Mouse (Mus musculus) ZHBTc4 (cell line): ENCODE data around the gene Ocel1.

ENCODE experiments used
- DNase-seq: peaks from one replicate; pipeline ENCODE4 v3.0.0-alpha.2; 2011; ENCODE audit warnings: low read depth, low spot score

The Ocel1 gene

DNA sequence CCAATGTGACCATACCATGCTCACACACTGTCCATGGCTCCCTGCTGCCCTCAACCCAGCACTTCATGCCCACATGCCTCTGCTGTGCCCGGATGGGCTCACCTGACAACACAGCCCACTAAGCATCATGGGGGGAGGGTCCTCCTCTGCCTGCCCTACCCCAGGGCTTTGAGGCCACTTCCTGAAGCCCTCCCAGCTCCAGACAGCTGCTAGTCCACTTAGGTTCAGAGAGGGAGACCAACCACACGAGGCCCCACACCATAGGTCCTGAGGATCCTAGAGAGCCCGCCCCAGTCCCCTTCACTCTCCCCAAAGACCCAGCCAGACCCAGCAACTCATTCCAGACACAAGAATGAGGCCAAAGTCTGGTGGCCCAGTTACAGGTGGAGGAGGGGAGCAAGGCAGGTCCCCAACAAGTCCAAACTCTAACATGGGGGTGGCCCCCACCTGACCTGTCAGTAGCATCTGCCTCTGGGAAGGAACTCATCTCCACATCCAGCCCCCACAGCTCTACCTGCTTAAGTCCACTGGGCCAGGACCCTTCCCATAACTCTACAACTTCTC lies 8.5 kb downstream of the Ocel1 start:
- DNase-seq = no peak

DNA sequence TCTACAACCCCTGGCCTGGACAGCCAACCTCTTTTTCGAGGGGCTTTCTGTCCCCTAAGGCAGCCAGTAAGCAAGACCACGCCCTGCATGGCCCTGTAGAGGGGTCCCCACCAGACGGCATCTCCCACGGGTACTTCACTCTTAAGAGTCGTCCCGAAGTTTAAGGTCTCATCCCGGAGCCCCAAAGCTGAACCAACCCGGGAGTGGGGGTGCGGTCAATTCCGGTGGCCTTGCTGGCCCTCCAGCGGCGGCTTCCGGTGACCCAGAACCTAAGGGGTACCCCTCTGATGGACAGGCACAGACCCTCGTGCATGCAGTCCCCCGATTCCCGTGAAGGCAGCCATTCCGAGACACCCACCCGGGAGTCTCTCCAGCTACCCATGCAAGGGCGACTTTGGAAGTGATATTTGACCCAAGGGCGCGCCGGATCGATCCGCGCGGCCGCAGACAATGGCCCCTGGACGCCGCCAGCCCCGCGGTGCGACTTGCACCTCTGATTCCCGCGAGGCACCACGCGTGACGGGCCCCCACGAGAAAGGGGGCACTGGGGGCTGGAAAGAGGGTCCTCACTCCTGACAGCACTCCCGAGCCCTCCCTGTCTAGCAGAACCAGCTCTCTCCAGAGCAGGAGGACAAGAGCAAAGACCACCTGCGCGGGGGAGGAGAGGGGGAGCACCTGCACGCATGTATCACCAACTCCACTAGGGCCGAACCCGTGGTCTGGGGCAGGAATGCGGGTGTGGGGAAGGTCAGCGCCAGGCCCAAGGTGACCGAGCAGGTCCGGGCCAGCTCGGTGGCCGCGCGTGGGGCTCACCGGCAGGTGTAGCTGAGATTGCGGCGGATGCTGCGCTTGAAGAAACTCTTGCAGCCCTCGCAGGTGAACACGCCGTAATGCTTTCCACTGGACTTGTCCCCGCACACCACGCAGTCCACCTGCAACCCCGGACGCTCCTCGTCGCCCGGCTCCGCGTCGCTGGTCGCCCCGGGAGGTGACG lies 9.4 kb downstream of the Ocel1 start:
- peak; percentile 45 for DNase-seq

DNA sequence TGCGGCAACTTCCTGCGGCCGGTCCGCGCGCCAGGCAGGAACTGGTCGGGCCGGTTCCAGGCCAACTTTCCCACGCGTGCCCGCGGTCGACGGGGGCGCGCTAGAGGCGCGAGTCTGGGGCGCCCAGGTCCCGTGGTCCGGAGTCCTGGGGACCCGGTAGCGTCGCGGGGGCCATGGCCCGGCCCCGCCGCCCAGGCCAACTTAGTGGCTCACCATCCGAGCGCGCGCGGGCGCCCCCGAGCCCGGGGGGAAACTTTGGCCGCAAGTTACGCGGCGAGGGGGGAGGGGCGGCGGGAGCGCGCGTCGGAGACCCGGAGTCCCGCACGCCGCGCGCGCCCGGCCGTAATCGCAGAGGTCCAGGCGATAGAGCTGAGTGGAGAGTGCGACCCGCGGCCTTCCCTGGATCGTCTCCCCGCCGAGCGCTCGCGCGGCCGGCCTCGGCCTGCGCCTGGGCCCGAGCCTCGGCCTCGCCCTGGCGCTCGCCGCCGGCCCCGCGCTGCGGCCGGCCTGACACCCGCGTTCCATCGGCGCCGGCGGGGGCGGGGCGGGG lies 10.4 kb downstream of the Ocel1 start, which contains the start of gene Nr2f6:
Gene Nr2f6 (minus strand): TSS at position 540 of the 550 bp plus-strand sequence.
- DNase-seq = peak; percentile 85

DNA sequence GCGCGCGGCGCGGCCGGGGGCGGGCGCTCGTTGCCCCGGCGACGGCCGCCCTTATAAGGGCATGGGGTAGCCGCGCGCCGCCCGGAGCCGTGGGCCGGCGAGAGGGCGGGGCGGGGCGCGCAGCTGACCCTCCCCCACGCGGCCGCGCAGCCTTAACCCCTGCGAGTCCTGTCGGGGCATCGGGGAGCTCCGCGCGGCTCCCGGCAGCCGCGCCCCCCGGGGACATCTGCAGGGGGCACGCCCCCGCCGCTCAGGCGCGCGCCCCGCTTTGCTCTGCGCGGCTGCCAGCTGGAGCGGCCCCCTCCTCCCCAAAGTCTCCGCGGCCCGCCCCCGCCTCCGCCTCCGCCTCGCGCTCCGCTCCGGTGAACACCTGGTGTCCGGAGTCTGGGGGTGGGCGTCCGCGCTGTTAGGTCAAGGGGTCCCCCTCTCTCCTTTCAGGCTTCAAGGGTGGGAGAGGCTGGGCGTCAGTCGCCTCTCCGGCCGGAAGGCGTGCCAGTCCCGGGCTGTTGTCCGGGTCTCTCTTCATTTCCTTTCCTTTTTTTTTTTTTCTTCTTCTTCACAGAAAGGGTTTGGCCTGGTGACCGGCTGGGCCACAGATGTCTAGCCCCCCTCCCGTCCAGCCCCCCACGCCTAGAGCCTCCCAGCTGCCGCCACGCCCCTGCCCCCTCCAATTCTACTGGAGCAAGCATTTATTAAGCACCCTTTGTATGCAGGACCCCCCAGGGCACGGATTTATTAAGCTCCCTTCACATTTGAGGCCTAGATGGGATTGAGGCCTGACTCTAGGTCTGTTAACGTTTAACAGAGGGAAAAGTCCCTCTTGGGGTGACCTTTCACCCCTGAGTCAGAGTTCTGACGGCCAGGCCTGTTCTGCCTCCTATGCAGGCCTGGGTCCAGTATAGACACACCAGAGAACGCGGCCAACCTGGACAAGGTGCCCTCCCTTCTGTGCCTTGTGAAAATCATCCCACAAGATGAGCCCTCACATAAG lies 11.2 kb downstream of the Ocel1 start:
- peak; percentile 86 for DNase-seq

DNA sequence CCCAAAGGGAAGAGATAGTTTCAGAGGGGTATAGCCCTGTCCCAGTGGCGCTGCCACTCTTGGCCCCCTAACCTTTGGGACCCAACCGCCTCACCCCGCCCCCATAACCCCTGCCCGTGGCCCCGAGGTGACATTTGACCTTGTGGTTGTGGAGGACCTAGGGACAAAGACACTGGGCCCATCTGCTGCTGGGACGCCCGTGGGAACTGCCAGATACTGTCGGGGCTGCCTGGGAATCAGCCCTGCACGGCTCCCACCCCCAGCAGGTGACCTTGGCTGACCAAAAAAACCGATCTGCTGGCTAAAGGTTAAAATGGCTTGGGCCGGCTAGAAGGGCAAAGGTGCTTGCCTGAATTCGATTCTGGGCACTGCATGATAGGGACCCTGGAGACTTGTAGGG lies 12.3 kb downstream of the Ocel1 start:
- no peak for DNase-seq

DNA sequence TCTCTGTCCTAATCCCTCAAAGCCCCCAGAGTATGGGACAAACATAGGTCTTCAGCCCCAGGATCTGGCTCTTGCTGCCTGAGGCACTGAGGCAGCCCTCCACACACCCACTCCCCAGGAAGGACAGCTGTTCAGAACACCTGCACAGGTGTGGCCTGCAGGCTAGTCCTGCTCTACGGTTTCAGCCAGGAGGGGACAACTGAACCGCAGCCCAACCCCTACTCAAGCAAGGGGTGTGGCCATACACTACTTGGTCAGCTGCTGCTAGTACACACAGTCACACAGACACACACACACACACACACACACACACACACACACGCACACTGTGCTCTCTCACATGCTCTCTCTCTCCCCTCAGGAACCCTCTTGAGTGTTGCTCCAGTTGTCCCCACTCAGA lies 12.8 kb downstream of the Ocel1 start:
- no peak for DNase-seq

DNA sequence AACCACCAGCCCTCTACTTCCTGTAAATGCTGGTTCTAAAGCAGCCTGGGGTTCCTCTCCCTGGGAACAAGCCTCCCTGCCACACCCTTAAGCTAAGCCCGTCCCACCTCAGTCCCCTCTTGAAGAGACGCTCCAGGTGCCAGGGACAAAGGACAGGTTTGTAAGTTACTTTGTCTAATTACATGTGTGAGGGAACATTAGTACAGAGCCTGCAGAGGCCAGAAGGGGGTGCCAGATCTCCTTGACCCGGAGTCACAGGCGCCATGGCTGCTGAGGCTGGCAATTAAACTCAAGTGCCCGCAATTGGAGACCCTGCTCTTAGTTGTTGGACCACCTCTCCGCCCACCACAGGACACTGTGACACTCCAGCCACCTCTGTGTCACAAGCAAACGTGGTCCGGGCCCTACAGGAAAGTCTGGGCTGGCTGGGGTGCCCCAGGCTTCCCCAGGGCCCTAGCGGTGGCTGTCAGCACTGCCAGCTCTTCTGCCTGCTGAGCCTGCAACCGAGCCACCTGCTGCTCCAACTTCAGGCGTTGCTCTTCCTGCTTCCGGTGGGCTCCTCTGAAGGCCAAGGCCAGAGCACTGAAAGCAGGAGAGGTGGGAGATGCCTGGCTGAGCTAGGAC lies 14.2 kb downstream of the Ocel1 start:
- DNase-seq = peak; percentile 95

DNA sequence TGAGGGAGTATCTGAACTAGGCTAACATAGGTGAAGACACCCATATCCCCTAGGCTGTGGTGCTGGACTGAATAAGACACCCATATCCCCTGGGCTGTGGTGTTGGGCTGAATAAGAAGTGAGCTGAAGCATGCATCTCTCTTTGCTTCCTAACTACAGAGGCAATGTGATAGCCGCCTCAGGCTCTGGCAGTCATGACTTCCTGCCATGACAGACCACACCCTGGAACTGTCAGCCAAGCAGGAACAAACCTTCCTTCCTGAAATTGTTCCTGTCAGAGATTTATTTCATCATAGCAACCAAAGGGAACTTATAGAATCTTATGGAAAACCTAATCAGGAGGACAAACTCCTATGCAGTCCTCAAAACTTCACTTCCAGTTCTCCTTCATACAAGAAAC lies 17.2 kb downstream of the Ocel1 start:
- no peak for DNase-seq

DNA sequence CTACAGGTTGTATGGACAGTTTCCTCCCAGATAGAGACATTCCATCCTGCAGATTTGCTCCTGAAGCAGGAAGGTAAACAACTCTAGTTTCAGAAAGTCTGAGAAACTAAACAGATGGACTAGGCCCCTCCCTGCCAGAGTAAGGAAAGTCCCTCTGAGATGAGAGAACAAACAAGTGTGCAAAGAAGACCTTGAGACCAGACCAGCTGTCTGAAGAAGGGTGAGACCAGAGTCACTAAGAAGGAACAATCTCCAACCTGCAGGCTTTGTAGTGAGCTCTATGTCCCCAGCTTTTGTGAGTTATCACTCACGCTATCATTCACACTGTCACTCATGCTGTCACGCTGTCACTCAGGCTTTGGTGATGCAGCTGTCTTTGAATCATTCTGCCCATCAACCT lies 20.6 kb downstream of the Ocel1 start:
- DNase-seq = no peak

DNA sequence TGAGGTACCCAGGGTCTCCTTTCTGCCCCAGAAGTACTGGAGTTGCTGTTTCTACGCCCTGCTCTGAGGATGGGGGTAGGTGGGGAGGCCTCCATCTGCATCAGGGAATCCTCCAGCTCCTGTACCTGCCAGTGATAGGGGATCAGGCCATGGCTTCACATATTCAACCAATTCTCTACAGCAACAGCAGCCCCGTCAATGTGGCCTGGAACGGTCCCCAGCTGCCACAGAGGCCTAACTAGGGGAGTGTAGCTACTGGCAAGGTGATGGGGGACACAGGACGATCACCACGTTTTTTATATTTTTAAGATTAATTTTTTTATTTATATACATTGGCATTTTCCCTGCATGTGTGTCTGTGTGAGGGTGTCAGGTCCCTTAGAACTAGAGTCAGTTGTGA lies 21.3 kb downstream of the Ocel1 start:
- no peak for DNase-seq

DNA sequence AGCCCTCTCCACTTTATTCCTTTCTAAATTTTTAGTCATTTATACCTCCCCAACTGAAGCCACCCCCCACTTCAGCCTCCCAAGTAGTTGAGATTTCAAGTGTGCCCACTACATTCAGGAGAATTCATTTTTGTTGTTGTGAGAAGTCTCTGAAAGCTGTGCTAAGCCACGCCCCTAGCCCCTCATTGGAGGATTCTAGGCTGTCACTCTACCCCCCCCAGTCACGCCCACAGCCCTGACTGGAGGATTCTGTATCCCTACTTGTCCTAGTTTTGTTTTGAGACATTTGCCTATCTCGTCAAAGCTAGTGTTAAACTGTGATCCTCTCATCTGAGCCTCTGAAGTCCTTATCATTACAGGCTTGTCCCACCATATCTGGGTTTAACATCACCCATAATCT lies 21.8 kb downstream of the Ocel1 start:
- peak; percentile 80 for DNase-seq

DNA sequence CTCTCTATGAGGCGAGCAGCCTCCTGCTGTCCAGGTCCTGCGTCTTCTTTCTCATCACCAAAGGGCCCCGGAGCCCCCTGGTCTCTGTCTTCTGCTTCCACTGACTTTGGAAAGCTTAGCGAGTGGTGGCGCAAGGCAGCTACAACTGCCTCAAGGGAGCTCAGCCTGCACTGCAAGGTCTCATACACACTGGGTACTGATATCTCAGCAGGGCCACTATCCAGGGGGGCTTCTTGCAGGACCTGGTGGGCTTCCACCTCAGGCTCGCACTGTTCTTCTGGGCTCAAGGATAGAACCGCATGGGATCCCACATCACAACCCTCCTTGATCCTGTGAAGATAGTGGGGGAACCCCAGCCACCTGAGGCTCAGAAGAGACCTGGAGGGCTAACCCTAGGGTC lies 23.4 kb downstream of the Ocel1 start:
- DNase-seq = no peak

DNA sequence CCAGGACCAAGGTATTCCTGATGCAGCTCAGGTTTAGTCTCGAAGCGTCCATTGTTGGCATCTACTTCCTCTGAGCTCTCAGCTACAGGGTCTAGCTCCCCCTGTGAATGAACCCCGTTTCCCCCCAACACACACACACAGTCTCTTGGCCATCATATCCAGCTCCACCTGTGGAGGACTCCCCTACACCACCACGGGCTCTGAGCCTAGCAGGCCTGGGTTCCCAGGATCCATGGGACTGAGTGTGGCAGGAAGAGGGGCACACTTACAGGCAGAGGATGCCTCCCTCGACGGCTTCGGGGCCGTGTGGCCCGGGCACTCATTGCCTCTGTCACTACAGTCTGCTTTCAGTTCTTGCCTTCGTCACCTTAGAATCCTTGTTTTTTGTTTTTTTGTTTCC lies 24.0 kb downstream of the Ocel1 start:
- no peak for DNase-seq

DNA sequence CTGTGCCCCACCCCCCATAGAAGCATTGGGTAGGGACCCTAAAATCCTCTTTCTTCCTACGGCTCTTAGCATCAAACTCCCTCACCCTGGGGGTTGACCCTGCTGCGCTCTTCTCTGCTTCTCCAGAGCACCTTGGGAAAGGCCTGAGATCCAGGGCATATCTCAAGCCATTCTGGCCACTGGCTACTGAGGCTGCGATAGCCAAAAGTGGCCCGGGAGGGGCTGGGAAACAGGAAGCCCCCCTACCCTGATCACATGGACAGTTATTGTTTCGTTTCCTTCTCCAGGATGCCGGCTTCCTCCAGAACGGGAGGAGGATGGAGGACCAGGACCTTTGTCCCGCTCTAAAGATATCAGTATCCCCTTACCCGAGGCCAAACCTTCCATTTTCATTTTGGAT lies 24.5 kb downstream of the Ocel1 start, which contains the start of gene Ushbp1:
Gene Ushbp1 (minus strand): TSS at position 174 of the 400 bp plus-strand sequence.
- no peak for DNase-seq

DNA sequence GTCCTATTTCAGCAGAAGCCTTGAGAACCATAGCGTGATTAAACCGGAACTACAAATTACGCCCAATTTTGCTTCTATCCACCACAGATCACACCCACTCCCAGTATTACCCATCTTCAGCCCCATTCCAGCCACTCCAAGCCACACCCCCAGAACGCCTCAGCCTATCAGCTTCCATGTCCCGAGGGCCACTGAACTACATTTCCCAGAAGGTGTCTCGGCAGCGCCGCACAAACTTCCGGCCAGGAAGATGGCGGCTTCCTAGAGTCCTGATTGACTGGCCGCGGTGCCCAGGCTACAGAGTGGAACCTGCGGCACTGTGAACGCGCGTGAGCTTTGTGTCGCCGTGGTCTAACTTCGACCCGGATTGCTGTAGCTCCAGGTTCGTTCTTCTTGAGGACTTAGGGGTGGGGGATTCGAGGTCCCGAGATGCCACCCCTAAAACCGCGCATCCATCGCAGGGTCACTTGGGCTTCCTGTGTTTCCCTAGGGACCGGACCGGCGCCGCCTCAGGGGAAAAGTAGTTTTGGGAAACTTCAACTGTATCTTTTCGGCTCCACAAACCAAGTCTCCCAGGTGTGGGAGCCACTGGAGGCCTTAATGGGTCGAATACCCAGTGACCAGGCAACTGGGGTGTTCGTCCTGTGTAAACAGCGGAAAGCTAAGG lies 25.7 kb downstream of the Ocel1 start, which contains the start of gene Babam1:
Gene Babam1 (plus strand): TSS at position 223 of the 667 bp plus-strand sequence.
- peak; percentile 96 for DNase-seq

DNA sequence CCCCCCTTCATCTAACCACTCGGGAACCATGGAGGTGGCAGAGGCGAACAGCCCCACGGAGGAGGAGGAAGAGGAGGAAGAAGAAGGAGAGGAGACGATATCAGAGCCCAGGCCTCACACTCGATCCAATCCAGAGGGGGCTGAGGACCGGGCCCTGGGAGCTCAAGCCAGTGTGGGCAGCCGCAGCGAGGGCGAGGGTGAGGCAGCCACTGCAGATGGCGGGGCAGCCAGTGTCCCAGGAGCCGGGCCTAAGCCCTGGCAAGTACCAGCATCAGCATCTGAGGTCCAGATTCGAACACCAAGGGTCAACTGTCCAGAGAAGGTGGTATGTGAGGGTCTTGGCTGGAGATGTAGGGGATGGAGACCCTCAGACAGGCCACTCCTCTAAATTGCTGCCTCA lies 26.6 kb downstream of the Ocel1 start:
- no peak for DNase-seq

DNA sequence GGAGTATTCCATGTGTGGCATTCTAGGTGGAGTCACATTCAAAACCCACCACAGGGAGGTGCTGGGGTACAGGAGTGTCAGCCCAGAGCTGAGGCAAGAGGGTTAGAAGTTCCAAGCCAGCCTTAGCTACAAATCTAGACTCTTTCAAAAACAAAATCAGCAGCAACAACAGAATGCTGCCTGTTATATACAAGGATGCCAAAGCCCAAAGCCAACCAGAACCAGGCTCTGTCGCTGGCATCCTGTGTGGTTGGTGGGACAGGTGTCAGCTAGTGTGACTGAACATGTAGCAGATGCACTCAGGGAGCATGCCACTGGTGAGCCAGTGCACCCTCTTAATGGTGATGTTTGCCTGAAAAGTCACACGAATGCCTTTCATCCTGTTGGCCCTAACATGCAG lies 29.7 kb downstream of the Ocel1 start:
- DNase-seq = no peak

DNA sequence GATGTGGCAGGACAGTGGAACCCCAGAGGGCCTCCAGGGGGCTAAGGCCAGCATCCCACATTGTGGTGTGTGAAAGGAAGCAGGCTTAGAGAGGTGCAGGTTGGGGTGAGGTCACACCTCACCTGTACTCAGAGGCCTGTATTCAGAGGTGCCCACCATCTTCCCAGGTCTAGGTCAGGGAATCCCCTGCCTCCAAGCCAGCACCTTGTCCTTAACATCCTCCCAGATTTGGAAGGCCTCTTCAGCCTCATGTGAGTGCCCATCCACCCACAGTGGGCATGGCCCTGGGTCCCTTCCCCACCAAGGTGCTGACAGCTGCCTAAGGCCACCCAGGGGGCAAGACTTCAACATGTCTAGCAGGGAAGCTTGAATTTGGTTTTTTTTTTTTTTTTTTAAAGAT lies 30.4 kb downstream of the Ocel1 start:
- DNase-seq = no peak

DNA sequence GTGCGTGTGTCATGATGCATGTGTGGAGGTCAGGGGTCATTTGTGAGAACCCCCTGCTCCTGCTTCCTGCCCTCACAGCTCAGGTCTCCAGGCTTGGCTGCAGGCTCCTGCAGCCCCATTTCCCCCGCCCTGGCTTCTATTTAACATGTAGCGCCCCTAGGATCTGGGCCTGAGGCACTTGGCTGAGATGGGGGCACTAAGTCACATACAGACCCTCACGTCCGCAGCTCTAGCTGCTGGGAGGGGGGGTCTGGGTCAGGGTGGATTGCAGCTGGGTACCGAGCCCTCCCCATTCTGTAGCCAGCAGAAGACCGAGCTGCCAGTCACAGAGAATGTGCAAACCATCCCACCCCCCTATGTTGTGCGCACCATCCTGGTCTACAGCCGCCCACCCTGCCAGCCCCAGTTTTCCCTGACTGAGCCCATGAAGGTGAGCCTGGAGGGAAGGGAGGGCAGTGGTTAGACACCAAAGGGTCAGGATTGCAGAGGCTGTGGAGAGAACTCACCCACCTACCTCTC lies 31.4 kb downstream of the Ocel1 start:
- DNase-seq = no peak
